Mouse (Mus musculus): Measurements from ENCODE around the gene Smim4.

The Smim4 gene

GRCm38 (mm10) chr14:31115522-31115921 is 13.2 kb downstream of the Smim4 start:
- DNase-seq (ENCODE audit: low spot score) = no peak

- DNase-seq (ENCODE audit: low spot score) = no peak
Measured at GRCm38 (mm10) chr14:31114011-31114410, 14.7 kb downstream of the Smim4 start.

- no peak for DNase-seq (ENCODE audit: low spot score)
Measured at GRCm38 (mm10) chr14:31112187-31112586, 16.6 kb downstream of the Smim4 start.

- no peak for DNase-seq (ENCODE audit: low spot score)
Measured at GRCm38 (mm10) chr14:31110613-31111012, 18.1 kb downstream of the Smim4 start.

- no peak for DNase-seq (ENCODE audit: low spot score)
Measured at GRCm38 (mm10) chr14:31105156-31105555, 23.6 kb downstream of the Smim4 start.

- no peak for DNase-seq (ENCODE audit: low spot score)
Measured at GRCm38 (mm10) chr14:31089918-31090317, 38.8 kb downstream of the Smim4 start.

- no peak for DNase-seq (ENCODE audit: low spot score)
Measured at GRCm38 (mm10) chr14:31088515-31088914, 40.2 kb downstream of the Smim4 start.

GRCm38 (mm10) chr14:31087433-31087832 is 41.3 kb downstream of the Smim4 start:
- no peak for DNase-seq (ENCODE audit: low spot score)

GRCm38 (mm10) chr14:31081147-31081546 is 47.6 kb downstream of the Smim4 start:
- no peak for DNase-seq (ENCODE audit: low spot score)

GRCm38 (mm10) chr14:31079313-31080028 is 49.3 kb downstream of the Smim4 start:
- DNase-seq (ENCODE audit: low spot score) = no peak

- no peak for DNase-seq (ENCODE audit: low spot score)
Measured at GRCm38 (mm10) chr14:31078597-31079208, 50.1 kb downstream of the Smim4 start.

- no peak for DNase-seq (ENCODE audit: low spot score)
Measured at GRCm38 (mm10) chr14:31069086-31069733, 59.5 kb downstream of the Smim4 start.

GRCm38 (mm10) chr14:31062277-31062676 is 66.5 kb downstream of the Smim4 start:
- no peak for DNase-seq (ENCODE audit: low spot score)

GRCm38 (mm10) chr14:31045817-31046216 is 82.9 kb downstream of the Smim4 start:
- no peak for DNase-seq (ENCODE audit: low spot score)

GRCm38 (mm10) chr14:31045296-31045695 is 83.5 kb downstream of the Smim4 start:
- DNase-seq (ENCODE audit: low spot score) = no peak
